Mouse (Mus musculus) hematopoietic stem cell, adult 5-6 weeks (primary cell): ENCODE measurements at regions not wholly inside any gene's neighbourhood (a gene's known extent, or its start where the extent isn't known, plus 50 kb on each side); places are given as distances from the start of the nearest gene placed in this dataset.
"Not testable (repeated sequence)": the region's sequence is repeated elsewhere in the genome, so short reads cannot be mapped to it uniquely, and the experiment has no call there.

Source experiments
- ATAC-seq, 2 experiments: fragments of 125-278 bp in 1 of 2; replicated peaks in 1 of 2; 2 replicates each; pipeline ENCODE4 v1.8.0; 2016 to 2017; ENCODE audit warnings: inconsistent platforms in 2 of 2, mild to moderate bottlenecking in 2 of 2, moderate number of reproducible peaks in 2 of 2, low read depth in 1 of 2, moderate TSS enrichment in 1 of 2; ENCODE audit not compliant: low FRiP score in 2 of 2, poor library complexity in 2 of 2, severe bottlenecking in 2 of 2, insufficient read depth in 1 of 2, low TSS enrichment in 1 of 2

GRCm38 (mm10) chr16:73689274-73689673 is 722.4 kb downstream of the Robo2 start:
- ATAC-seq = no peak

- no peak for ATAC-seq
Observed at GRCm38 (mm10) chr16:73679804-73680203, 731.8 kb downstream of the Robo2 start.

- no peak for ATAC-seq
Observed at GRCm38 (mm10) chr16:73670516-73670915, 741.1 kb downstream of the Robo2 start.

- no peak for ATAC-seq
Observed at GRCm38 (mm10) chr16:73652976-73653690, 758.5 kb downstream of the Robo2 start.

GRCm38 (mm10) chr16:73647201-73647782 is 764.3 kb downstream of the Robo2 start:
- no peak for ATAC-seq

- no peak for ATAC-seq
Observed at GRCm38 (mm10) chr16:73613017-73613416, 798.6 kb downstream of the Robo2 start.

- ATAC-seq = peak in 1 of 2 experiments; percentile 56; a peak in 2 of 4 replicates
Observed at GRCm38 (mm10) chr16:73591421-73591820, 820.2 kb downstream of the Robo2 start.

- ATAC-seq = no peak
Observed at GRCm38 (mm10) chr16:73561216-73561615, 850.4 kb downstream of the Robo2 start.

GRCm38 (mm10) chr16:73556940-73557339 is 854.7 kb downstream of the Robo2 start:
- no peak for ATAC-seq

GRCm38 (mm10) chr16:73543651-73544050 is 868.0 kb downstream of the Robo2 start:
- ATAC-seq = no peak

- ATAC-seq = no peak
Observed at GRCm38 (mm10) chr16:73538040-73538439, 873.6 kb downstream of the Robo2 start.

GRCm38 (mm10) chr16:73537541-73537940 is 874.1 kb downstream of the Robo2 start:
- no peak for ATAC-seq

GRCm38 (mm10) chr16:73530191-73530590 is 881.4 kb downstream of the Robo2 start:
- ATAC-seq = no peak

- not testable (repeated sequence) for ATAC-seq
Observed at GRCm38 (mm10) chr16:73522931-73523330, 888.7 kb downstream of the Robo2 start.

- ATAC-seq = no peak
Observed at GRCm38 (mm10) chr16:73504759-73505158, 906.9 kb downstream of the Robo2 start.

- no peak for ATAC-seq
Observed at GRCm38 (mm10) chr16:73498636-73499208, 912.9 kb downstream of the Robo2 start.

GRCm38 (mm10) chr16:73483214-73483856 is 928.3 kb downstream of the Robo2 start:
- ATAC-seq = no peak

GRCm38 (mm10) chr16:73482176-73482575 is 929.4 kb downstream of the Robo2 start:
- no peak for ATAC-seq
